Comparison of ENCODE assay signal across 7 mouse cellular contexts in genomic region chr11:3169042-3169441, GRCm38 (mm10). TPM values are rescaled to one million over a fixed set of nuclear protein-coding genes. Genes with fewer than 3 reads are reported as not detected.
A peak's percentile ranks its signal among the peaks of the same experiment; 100 is the strongest.
DNase-seq lines count a peak whose midpoint lies in the region; ATAC-seq and TF ChIP-seq lines count a peak whose summit lies in the region.
"Not testable (repeated sequence)": the region's sequence is repeated elsewhere in the genome, so short reads cannot be mapped to it uniquely, and the experiment has no call there.

No protein-coding gene starts in this region.

- not testable (repeated sequence) for H3K36me3 ChIP-seq in heart, embryonic 12.5 days; hindbrain, embryonic 15.5 days; kidney, postnatal 0 days (ENCODE audit: insufficient read depth, low read length); liver, embryonic 16.5 days (ENCODE audit: control insufficient read depth, insufficient read depth); neural tube, embryonic 14.5 days (ENCODE audit: control insufficient read depth, insufficient read depth, low read length); thymus, adult 2 months (ENCODE audit: control insufficient read depth, insufficient read depth, low read length)

- 62% methylated on average over 2 of the region's 2 CpGs for WGBS in heart, embryonic 12.5 days
- 70% methylated on average over 2 of the region's 2 CpGs for WGBS in hindbrain, embryonic 15.5 days
- WGBS in kidney, postnatal 0 days: 68% methylated on average over 2 of the region's 2 CpGs
- 38% methylated on average over 2 of the region's 2 CpGs for WGBS in liver, embryonic 16.5 days (ENCODE audit: insufficient replicate concordance)
- 79% methylated on average over 2 of the region's 2 CpGs for WGBS in neural tube, embryonic 14.5 days
- 85% methylated on average over 2 of the region's 2 CpGs for WGBS in thymus, adult 2 months

- H3K9ac ChIP-seq in heart, embryonic 12.5 days; hindbrain, embryonic 15.5 days; kidney, postnatal 0 days (ENCODE audit: low read depth, low read length); liver, embryonic 16.5 days (ENCODE audit: low read depth, low read length); neural tube, embryonic 14.5 days (replicated peaks; ENCODE audit: low read depth, low read length): not testable (repeated sequence)

- not testable (repeated sequence) for DNase-seq in kidney, postnatal 0 days (ENCODE audit: low spot score)
- peak; percentile 35 for DNase-seq in thymus, adult 2 months

- H3K9me3 ChIP-seq in heart, embryonic 12.5 days (replicated peaks): peaks cover 18% of the 10 kb centered on the region
- peaks cover 18% of the 10 kb centered on the region for H3K9me3 ChIP-seq in hindbrain, embryonic 15.5 days
- H3K9me3 ChIP-seq in kidney, postnatal 0 days (replicated peaks; ENCODE audit: low read length); liver, embryonic 16.5 days (replicated peaks; ENCODE audit: control insufficient read depth, low read length); neural tube, embryonic 14.5 days (ENCODE audit: control insufficient read depth, low read length): not testable (repeated sequence)

- 0 out of 2 replicates have a peak, but pooled peaks have one; percentile 5 for ATAC-seq in erythroid progenitor cell, adult 5-6 weeks (replicated peaks; ENCODE audit: low FRiP score, poor library complexity, severe bottlenecking)
- peak; percentile 46 for ATAC-seq in heart, embryonic 12.5 days (ENCODE audit: insufficient number of reproducible peaks, low FRiP score)
- ATAC-seq in hindbrain, embryonic 15.5 days (ENCODE audit: low FRiP score, low read depth): peak; percentile 35
- peak; percentile 10 for ATAC-seq in kidney, postnatal 0 days (replicated peaks; ENCODE audit: low FRiP score, low read depth)
- ATAC-seq in liver, embryonic 16.5 days (ENCODE audit: low read depth): 0 out of 2 replicates have a peak, but pooled peaks have one; percentile 1
- 0 out of 2 replicates have a peak, but pooled peaks have one; percentile 1 for ATAC-seq in neural tube, embryonic 14.5 days (ENCODE audit: low read depth)

- not testable (repeated sequence) for H3K4me2 ChIP-seq in heart, embryonic 12.5 days; hindbrain, embryonic 15.5 days; kidney, postnatal 0 days (ENCODE audit: low read length); liver, embryonic 16.5 days (ENCODE audit: low read depth, low read length); neural tube, embryonic 14.5 days (ENCODE audit: low read depth, low read length)

- not testable (repeated sequence) for H3K27me3 ChIP-seq in heart, embryonic 12.5 days (replicated peaks); hindbrain, embryonic 15.5 days; kidney, postnatal 0 days (ENCODE audit: insufficient read depth, low read length); liver, embryonic 16.5 days (ENCODE audit: control insufficient read depth, insufficient read depth, low read depth, low read length); neural tube, embryonic 14.5 days (ENCODE audit: control insufficient read depth, insufficient read depth, low read length); thymus, adult 2 months (ENCODE audit: control insufficient read depth, insufficient read depth, low read length)

- H3K4me3 ChIP-seq in heart, embryonic 12.5 days; hindbrain, embryonic 15.5 days; kidney, postnatal 0 days (replicated peaks; ENCODE audit: low read depth, low read length); liver, embryonic 16.5 days (ENCODE audit: low read depth, low read length); neural tube, embryonic 14.5 days (ENCODE audit: low read depth, low read length); thymus, adult 2 months (ENCODE audit: control insufficient read depth, insufficient read depth, low read length): not testable (repeated sequence)

- not testable (repeated sequence) for TF ChIP-seq POLR2A in thymus, adult 2 months (IDR thresholded peaks at IDR 0.05; ENCODE audit: control insufficient read depth, extremely low read depth, insufficient read depth, low read length, poor library complexity)

- TF ChIP-seq CTCF in kidney, postnatal 0 days (IDR thresholded peaks at IDR 0.05; ENCODE audit: low read depth); thymus, adult 2 months (IDR thresholded peaks at IDR 0.05; ENCODE audit: borderline replicate concordance, control insufficient read depth, extremely low read depth, insufficient read depth, low read length, poor library complexity): not testable (repeated sequence)

- not testable (repeated sequence) for H3K27ac ChIP-seq in heart, embryonic 12.5 days (ENCODE audit: poor library complexity, severe bottlenecking); hindbrain, embryonic 15.5 days (replicated peaks); kidney, postnatal 0 days; liver, embryonic 16.5 days (ENCODE audit: low read length); neural tube, embryonic 14.5 days (ENCODE audit: low read depth, low read length); thymus, adult 2 months (ENCODE audit: control insufficient read depth, insufficient read depth, low read length)

- not testable (repeated sequence) for H3K4me1 ChIP-seq in heart, embryonic 12.5 days (replicated peaks); hindbrain, embryonic 15.5 days (replicated peaks); kidney, postnatal 0 days (replicated peaks; ENCODE audit: insufficient read depth, low read length); liver, embryonic 16.5 days (ENCODE audit: control insufficient read depth, low read depth, low read length); neural tube, embryonic 14.5 days (ENCODE audit: control insufficient read depth, insufficient read depth, low read length); thymus, adult 2 months (replicated peaks; ENCODE audit: control insufficient read depth, insufficient read depth, low read length)

RNA-seq across cellular contexts. Expression of gene Sfi1, which starts 24.2 kb away (rescaled TPM):
- total RNA-seq in erythroid progenitor cell, adult 5-6 weeks (2015; ENCODE audit: low replicate concordance): 0.42 and 0.72 TPM in 2 replicates
- 1.1 and 18.9 TPM in 2 replicates for total RNA-seq in erythroid progenitor cell, adult 5-6 weeks (2017; ENCODE audit: low replicate concordance)
- 12.8 and 13.8 TPM in 2 replicates for polyA plus RNA-seq in heart, embryonic 12.5 days (2016; fragmentation: Nextera tagmentation; extraction: Ambion mirVana)
- polyA plus RNA-seq in hindbrain, embryonic 15.5 days (2015; fragmentation: Nextera tagmentation; extraction: Ambion mirVana): 16.9 and 17.2 TPM in 2 replicates
- 7.4 and 8.4 TPM in 2 replicates for polyA plus RNA-seq in kidney, postnatal 0 days (2015; fragmentation: Nextera tagmentation; extraction: Ambion mirVana)
- 3.4 and 4.1 TPM in 2 replicates for polyA plus RNA-seq in liver, embryonic 16.5 days (2015; fragmentation: Nextera tagmentation; extraction: Ambion mirVana)
- 12.8 and 14.4 TPM in 2 replicates for polyA plus RNA-seq in neural tube, embryonic 14.5 days (2014; fragmentation: Nextera tagmentation; extraction: Ambion mirVana)
- polyA plus RNA-seq in thymus, adult 2 months (2012; rRNA removed): 36.8 and 49.4 TPM in 2 replicates

RNA-seq across cellular contexts. Expression of gene Eif4enif1, which starts 33.1 kb away (rescaled TPM):
- 111 and 147 TPM in 2 replicates for total RNA-seq in erythroid progenitor cell, adult 5-6 weeks (2015; ENCODE audit: low replicate concordance)
- total RNA-seq in erythroid progenitor cell, adult 5-6 weeks (2017; ENCODE audit: low replicate concordance): 127 and 128 TPM in 2 replicates
- 37.4 and 39.9 TPM in 2 replicates for polyA plus RNA-seq in heart, embryonic 12.5 days (2016; fragmentation: Nextera tagmentation; extraction: Ambion mirVana)
- polyA plus RNA-seq in hindbrain, embryonic 15.5 days (2015; fragmentation: Nextera tagmentation; extraction: Ambion mirVana): 53.5 and 58.9 TPM in 2 replicates
- 26.2 and 29.2 TPM in 2 replicates for polyA plus RNA-seq in kidney, postnatal 0 days (2015; fragmentation: Nextera tagmentation; extraction: Ambion mirVana)
- polyA plus RNA-seq in liver, embryonic 16.5 days (2015; fragmentation: Nextera tagmentation; extraction: Ambion mirVana): 18.5 and 18.7 TPM in 2 replicates
- 60.3 and 64.5 TPM in 2 replicates for polyA plus RNA-seq in neural tube, embryonic 14.5 days (2014; fragmentation: Nextera tagmentation; extraction: Ambion mirVana)
- 87.8 and 88.8 TPM in 2 replicates for polyA plus RNA-seq in thymus, adult 2 months (2012; rRNA removed)
